In the genomic region with DNA sequence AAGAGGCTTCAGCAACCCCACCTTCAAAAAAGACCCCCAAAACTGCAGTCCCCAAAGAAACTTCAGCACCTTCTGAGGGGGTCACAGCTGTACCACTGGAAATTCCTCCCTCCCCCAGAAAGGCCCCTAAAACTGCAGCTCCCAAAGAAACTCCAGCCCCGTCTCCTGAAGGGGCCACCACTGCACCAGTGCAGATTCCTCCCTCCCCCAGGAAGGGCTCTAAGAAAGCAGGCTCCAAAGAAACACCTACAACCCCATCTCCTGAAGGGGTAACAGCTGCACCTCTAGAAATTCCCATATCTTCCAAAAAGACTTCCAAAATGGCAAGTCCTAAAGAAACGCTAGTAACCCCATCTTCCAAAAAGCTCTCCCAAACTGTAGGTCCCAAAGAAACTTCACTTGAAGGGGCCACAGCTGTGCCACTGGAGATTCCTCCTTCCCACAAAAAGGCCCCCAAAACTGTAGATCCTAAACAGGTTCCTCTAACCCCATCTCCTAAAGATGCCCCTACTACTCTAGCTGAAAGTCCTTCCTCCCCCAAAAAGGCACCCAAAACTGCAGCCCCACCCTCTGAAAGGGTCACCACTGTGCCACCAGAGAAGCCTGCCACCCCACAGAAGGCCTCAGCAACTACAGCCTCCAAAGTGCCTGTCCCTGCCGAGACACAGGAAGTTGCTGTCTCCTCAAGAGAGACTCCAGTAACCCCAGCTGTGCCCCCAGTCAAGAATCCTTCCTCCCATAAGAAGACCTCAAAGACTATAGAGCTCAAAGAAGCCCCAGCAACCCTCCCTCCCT, we compare ENCODE assay signal across 15 mouse cellular contexts. TPM values are rescaled to one million over a fixed set of nuclear protein-coding genes. Genes with fewer than 3 reads are reported as not detected.
DNase-seq lines count a peak whose midpoint lies in the region; TF ChIP-seq lines count a peak whose summit lies in the region.
"Had no signal": no experiment of that assay in that cellular context is flagged by ENCODE, and none has a peak within 500 bp of the region (broad histone marks: within the 10 kb centered on the region; RNA-seq: fewer than 3 reads in every experiment).

No protein-coding gene starts in this region.

- WGBS in midbrain, embryonic 10.5 days = 83% methylated on average over 3 of the region's 3 CpGs

- H3K27ac ChIP-seq in layer of hippocampus, adult 2 months = 0 out of 2 replicates have a peak overlapping the region, but pooled peaks have one; percentile 18
- no peak overlapping the region for H3K27ac ChIP-seq in ES-E14 (ENCODE audit: insufficient read depth, low read depth, low read length, poor library complexity, severe bottlenecking)
- no peak overlapping the region for H3K27ac ChIP-seq in midbrain, embryonic 10.5 days (replicated peaks)
- H3K27ac ChIP-seq: macrophage; neural tube, embryonic 12.5 days had no signal

- H3K36me3 ChIP-seq in ES-E14 (ENCODE audit: control insufficient read depth, insufficient read depth, low read length, poor library complexity, severe bottlenecking) = peaks cover 79% of the 10 kb centered on the region
- H3K36me3 ChIP-seq in midbrain, embryonic 10.5 days = peaks cover 99% of the 10 kb centered on the region

- peak; percentile 90 for DNase-seq in heart, adult 11 months
- DNase-seq in heart, postnatal 10 days = no peak
- DNase-seq in layer of hippocampus, adult 2 months (ENCODE audit: low spot score in 2 of 2) = no peak
- no peak for DNase-seq in layer of hippocampus, adult 9-10 months (ENCODE audit: low spot score)
- no peak for DNase-seq in ES-E14 (ENCODE audit: low read depth, low spot score)
- peak; percentile 17 for DNase-seq in naive thymus-derived CD4-positive, alpha-beta T cell, adult 2 months (ENCODE audit: low read depth)
- no peak for DNase-seq in adrenal gland, postnatal 4 days (ENCODE audit: low spot score in 2 of 2)
- DNase-seq in midbrain, embryonic 10.5 days (ENCODE audit: low spot score) = no peak
- DNase-seq: gastrocnemius, postnatal 10 days had no signal

- no peak overlapping the region for H3K4me3 ChIP-seq in layer of hippocampus, adult 2 months
- no peak overlapping the region for H3K4me3 ChIP-seq in ES-E14 (ENCODE audit: insufficient read depth in 1 of 2, low read depth in 1 of 2, low read length in 2 of 2, poor library complexity in 1 of 2, severe bottlenecking in 1 of 2)
- H3K4me3 ChIP-seq in midbrain, embryonic 10.5 days = no peak overlapping the region
- H3K4me3 ChIP-seq: neural tube, embryonic 12.5 days had no signal

- H3K27me3 ChIP-seq in midbrain, embryonic 10.5 days (ENCODE audit: low read depth, poor library complexity, severe bottlenecking) = no peaks in the 10 kb centered on the region
- H3K27me3 ChIP-seq: neural tube, embryonic 12.5 days had no signal

- H3K9ac ChIP-seq in ES-E14 (ENCODE audit: insufficient read depth, low read depth, low read length, poor library complexity, severe bottlenecking) = peak overlapping the region; percentile 45; the same call in 1 of the 2 replicates
- H3K9ac ChIP-seq: neural tube, embryonic 12.5 days had no signal

- peaks cover 6 to 21% of the 10 kb centered on the region in 2 experiments for H3K4me1 ChIP-seq in ES-E14 (ENCODE audit: control insufficient read depth in 2 of 2, insufficient read depth in 2 of 2, low read length in 2 of 2, poor library complexity in 1 of 2)
- peaks cover 35% of the 10 kb centered on the region for H3K4me1 ChIP-seq in midbrain, embryonic 10.5 days

- no peak for TF ChIP-seq CTCF in layer of hippocampus, adult 2 months (conservative IDR thresholded peaks at IDR 0.05)

- in situ Hi-C loops in ES-E14 (cut with MboI; ENCODE audit: low sequenced_read_pairs in 2 of 2, unreplicated experiment in 2 of 2) = no loop called here

- H3K9me3 ChIP-seq in ES-E14 (ENCODE audit: control insufficient read depth, insufficient read depth, low read depth, low read length) = no peaks in the 10 kb centered on the region
- H3K9me3 ChIP-seq in midbrain, embryonic 10.5 days (replicated peaks) = no peaks in the 10 kb centered on the region
- H3K9me3 ChIP-seq: neural tube, embryonic 12.5 days had no signal

- intact Hi-C loops in heart, postnatal 10 days (cut with DNase I) = no loop called here

TF ChIP-seq in ES-E14, 5 proteins besides CTCF, POLR2A, EP300 and RAD21:
- TF ChIP-seq HCFC1 (IDR thresholded peaks at IDR 0.05; ENCODE audit: borderline replicate concordance, insufficient read depth, low read length) = no peak
- TF ChIP-seq ZC3H11A (IDR thresholded peaks at IDR 0.05; ENCODE audit: borderline replicate concordance, low read depth, low read length) = no peak
- TF ChIP-seq MAFK (IDR thresholded peaks at IDR 0.05; ENCODE audit: insufficient read depth, low read depth, low read length) = no peak
- TF ChIP-seq CHD2 (IDR thresholded peaks at IDR 0.05; ENCODE audit: low read depth, low read length) = no peak
- TF ChIP-seq ZNF384 (IDR thresholded peaks at IDR 0.05; ENCODE audit: low read depth, low read length) = no peak

RNA-seq across cellular contexts. Expression of gene Naca, which starts 7.9 kb away (rescaled TPM):
- total RNA-seq in heart, postnatal 10 days (2021) = 100 to 1,000 TPM; 639 to 645 TPM
- total RNA-seq in layer of hippocampus, adult 2 months (2021) = 100 to 1,000 TPM; 333 to 336 TPM
- total RNA-seq in ES-E14 (2012; rRNA removed) = 746 and 1,114 TPM in 2 replicates
- 100 to 1,000 TPM; 823 to 829 TPM for total RNA-seq in adrenal gland, postnatal 4 days (2021)
- polyA plus RNA-seq in midbrain, embryonic 10.5 days (2016; fragmentation: Nextera tagmentation; extraction: Ambion mirVana) = 814 and 925 TPM in 2 replicates

RNA-seq across cellular contexts. Expression of gene Ptges3, which starts 15.5 kb away (rescaled TPM):
- total RNA-seq in heart, postnatal 10 days (2021) = 10 to 100 TPM; 91.9 to 99.8 TPM
- total RNA-seq in layer of hippocampus, adult 2 months (2021) = 100 to 1,000 TPM; 135 to 142 TPM
- total RNA-seq in ES-E14 (2012; rRNA removed) = 125 and 240 TPM in 2 replicates
- total RNA-seq in adrenal gland, postnatal 4 days (2021) = 100 to 1,000 TPM; 152 to 160 TPM
- 669 and 729 TPM in 2 replicates for polyA plus RNA-seq in midbrain, embryonic 10.5 days (2016; fragmentation: Nextera tagmentation; extraction: Ambion mirVana)

RNA-seq across cellular contexts. Expression of gene Prim1, which starts 28.3 kb away (rescaled TPM):
- 1 to 10 TPM; 8.2 to 9.6 TPM for total RNA-seq in heart, postnatal 10 days (2021)
- 1 to 10 TPM; 7.7 to 8.0 TPM for total RNA-seq in layer of hippocampus, adult 2 months (2021)
- total RNA-seq in ES-E14 (2012; rRNA removed) = 51.8 and 63.5 TPM in 2 replicates
- total RNA-seq in adrenal gland, postnatal 4 days (2021) = 10 to 100 TPM; 22.3 to 26.6 TPM
- polyA plus RNA-seq in midbrain, embryonic 10.5 days (2016; fragmentation: Nextera tagmentation; extraction: Ambion mirVana) = 105 and 114 TPM in 2 replicates

RNA-seq across cellular contexts. Expression of gene Hsd17b6, which starts 35.8 kb away (rescaled TPM):
- not detected for total RNA-seq in heart, postnatal 10 days (2021)
- not detected for total RNA-seq in layer of hippocampus, adult 2 months (2021)
- total RNA-seq in ES-E14 (2012; rRNA removed) = 0.22 TPM in 1 of 2 replicates, not detected in the other
- total RNA-seq in adrenal gland, postnatal 4 days (2021) = 1 to 10 TPM in 1 of 2 experiments, under 1 TPM in 1; 0.22 to 8.9 TPM
- not detected in 2 replicates for polyA plus RNA-seq in midbrain, embryonic 10.5 days (2016; fragmentation: Nextera tagmentation; extraction: Ambion mirVana)
- total RNA-seq: common myeloid progenitor, adult 5-6 weeks; gastrocnemius, postnatal 10 days; left cerebral cortex, postnatal 25 days had no signal
- polyA plus RNA-seq: intestine, embryonic 14.5 days; macrophage; neural tube, embryonic 12.5 days; stomach, embryonic 14.5 days had no signal

RNA-seq across cellular contexts. Expression of gene Atp5b, which starts 39.8 kb away (rescaled TPM):
- 1,000 to 10,000 TPM; 7,591 to 7,651 TPM for total RNA-seq in heart, postnatal 10 days (2021)
- 1,000 to 10,000 TPM; 1,635 to 1,673 TPM for total RNA-seq in layer of hippocampus, adult 2 months (2021)
- 1,760 and 2,075 TPM in 2 replicates for total RNA-seq in ES-E14 (2012; rRNA removed)
- 1,000 to 10,000 TPM; 2,157 to 2,362 TPM for total RNA-seq in adrenal gland, postnatal 4 days (2021)
- polyA plus RNA-seq in midbrain, embryonic 10.5 days (2016; fragmentation: Nextera tagmentation; extraction: Ambion mirVana) = 2,205 and 2,316 TPM in 2 replicates

Comparison
In these comparisons a context has a peak if more than half of its experiments do, and no peak if none do; other contexts are left out.
1. DNase-seq: peak in heart, adult 11 months (single experiment) and naive thymus-derived CD4-positive, alpha-beta T cell, adult 2 months (single experiment); none in heart, postnatal 10 days (0 of 2), layer of hippocampus, adult 2 months (0 of 2), layer of hippocampus, adult 9-10 months (single experiment), ES-E14 (single experiment), adrenal gland, postnatal 4 days (0 of 2) and midbrain, embryonic 10.5 days (single experiment).